Mouse (Mus musculus): ENCODE results near the gene Emid1.
A peak's percentile ranks its signal among the peaks of the same experiment; 100 is the strongest.

Emid1 gene

GRCm38 (mm10) chr11:5062326-5062725, 89.7 kb downstream of the Emid1 start:
- DNase-seq: no peak

DNA sequence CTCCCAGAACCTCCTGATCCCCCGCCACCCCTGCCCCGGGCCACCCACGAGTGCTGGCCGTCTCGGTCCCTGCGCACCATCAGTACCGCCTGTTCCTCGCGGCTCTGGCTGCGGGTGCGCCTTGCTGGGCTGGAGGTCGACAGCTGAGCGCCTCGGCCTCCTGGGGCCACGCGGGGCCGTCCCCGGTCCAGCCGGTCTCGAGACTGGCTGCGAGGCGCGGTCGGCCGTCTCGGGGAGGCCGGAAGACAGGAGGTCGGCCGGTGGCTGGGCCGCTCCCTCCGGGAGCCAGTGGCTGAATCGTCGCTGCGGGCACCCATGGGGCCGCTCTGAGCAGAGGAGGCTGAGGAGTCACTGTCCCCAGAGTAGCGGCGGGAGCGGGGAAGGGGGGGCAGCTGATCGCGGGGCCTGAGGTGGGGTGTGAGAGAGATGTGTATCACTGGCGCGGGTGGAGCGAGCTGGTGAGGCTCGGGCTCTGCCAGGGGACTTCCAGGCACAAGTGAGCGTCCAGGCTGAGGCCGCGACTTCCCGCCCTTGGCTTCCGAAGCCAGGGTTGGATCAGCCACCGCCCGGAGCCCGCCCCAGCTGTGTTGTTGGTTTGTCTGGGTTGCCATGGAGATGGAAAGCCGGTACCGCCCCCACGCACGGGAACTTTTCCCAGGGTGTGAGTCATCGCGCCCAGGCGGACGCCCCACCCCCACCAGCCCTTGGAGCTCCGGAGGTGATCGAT, 90.5 kb downstream of the Emid1 start:
- peak; percentile 87 for DNase-seq

DNA sequence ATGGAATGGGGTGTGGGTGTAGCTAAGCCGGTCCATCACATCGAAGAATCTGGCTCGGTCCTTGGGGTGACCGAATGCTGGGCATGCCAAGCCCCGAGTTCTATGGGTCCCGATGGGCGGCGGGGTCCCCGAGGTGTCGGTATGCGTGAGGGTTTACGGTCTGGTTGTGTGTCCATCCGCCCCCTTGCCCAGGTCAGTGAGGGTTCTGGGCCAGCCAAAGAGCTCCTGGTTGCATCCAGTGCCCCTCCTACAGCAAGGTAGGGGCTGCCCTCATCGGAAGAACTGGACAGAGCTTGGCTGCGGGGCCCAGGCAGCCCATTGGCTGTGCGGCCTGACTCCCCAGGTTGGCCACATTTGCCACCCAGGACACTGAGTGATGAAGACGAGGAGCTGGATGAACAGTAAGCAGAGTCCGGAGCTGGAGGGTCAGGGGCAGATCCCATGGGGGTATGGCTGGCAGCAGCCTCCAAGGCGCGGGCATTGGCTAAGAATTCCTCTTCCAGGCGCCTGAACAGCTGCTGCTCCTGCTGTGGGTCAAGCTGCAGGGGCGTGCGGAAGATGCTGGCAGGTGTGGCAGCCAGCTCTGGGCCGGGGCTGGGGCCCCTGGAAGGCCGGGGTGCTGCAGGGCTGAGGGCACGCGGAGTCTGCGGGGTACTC, 91.2 kb downstream of the Emid1 start:
- peak; percentile 42 for DNase-seq

DNA sequence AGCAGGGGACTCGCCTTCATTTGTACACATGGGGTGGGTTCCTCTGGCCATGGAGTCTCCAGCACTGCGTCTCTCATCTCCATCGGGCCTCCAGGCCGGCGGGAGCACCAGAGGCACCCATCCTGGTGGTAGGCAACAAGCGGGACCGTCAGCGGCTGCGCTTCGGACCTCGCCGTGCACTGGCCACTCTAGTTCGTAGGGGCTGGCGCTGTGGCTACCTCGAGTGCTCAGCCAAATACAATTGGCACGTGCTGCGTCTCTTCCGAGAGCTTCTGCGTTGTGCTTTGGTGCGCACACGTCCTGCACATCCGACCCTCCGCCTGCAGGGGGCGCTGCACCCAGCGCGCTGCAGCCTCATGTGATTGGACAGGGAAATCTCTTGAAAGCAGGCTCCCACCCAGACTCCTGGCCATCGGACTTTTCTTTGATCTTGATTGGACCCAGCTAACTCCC, 92.3 kb downstream of the Emid1 start:
- peak; percentile 69 for DNase-seq

- DNase-seq: no peak
These were observed 92.8 kb downstream of the Emid1 start for GRCm38 (mm10) chr11:5059230-5059629.

- DNase-seq: no peak
These were observed 93.3 kb downstream of the Emid1 start for GRCm38 (mm10) chr11:5058783-5059182.

DNA sequence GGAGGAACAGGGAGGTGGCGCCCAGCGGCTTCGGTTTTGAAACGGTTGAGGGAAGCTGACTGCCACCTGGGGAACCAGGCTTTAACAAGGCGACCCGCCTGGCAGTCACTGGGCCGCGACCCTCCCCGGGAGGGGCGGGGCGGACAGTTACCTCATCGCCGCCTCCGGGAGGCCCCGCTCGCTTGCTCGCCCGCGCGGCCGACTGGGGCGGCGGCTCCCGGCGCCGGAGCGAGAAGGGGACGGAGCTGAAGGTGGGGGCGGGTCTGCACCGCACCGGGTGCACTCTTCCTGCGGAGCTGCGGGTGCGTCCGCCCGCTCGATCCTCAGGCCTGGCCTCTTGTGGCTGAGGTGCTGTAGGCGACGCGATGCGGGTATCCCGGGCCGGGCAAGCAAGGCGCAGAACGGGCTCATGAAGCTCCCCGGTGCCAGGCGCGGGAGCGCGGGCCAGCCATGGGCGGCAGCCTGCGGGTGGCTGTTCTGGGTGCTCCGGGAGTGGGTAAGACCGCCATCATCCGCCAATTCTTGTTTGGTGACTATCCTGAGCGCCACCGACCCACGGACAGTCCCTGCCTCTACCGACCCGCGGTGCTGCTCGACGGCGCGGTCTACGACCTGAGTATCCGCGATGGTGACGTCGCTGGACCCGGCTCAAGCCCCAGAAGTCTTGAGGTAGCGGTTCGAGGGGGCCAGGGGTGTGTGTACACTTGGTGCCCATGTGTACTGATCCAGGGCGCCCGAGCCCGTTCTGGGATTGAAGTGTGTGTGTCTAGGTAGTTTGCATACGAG, 94.0 kb downstream of the Emid1 start, which contains the start of gene Rasl10a:
Gene Rasl10a (plus strand): TSS at position 273 of the 786 bp plus-strand sequence.
- peak; percentile 59 for DNase-seq

GRCm38 (mm10) chr11:5057541-5057855, 94.6 kb downstream of the Emid1 start:
- no peak for DNase-seq

GRCm38 (mm10) chr11:5057064-5057463, 95.0 kb downstream of the Emid1 start:
- no peak for DNase-seq
